ENCODE assay signal across 9 mouse cellular contexts in genomic region chr17:32207586-32208245, GRCm38 (mm10). TPM values are rescaled to one million over a fixed set of nuclear protein-coding genes. Genes with fewer than 3 reads are reported as not detected.
A peak's percentile ranks its signal among the peaks of the same experiment; 100 is the strongest.
DNase-seq lines count a peak whose midpoint lies in the region; ATAC-seq and TF ChIP-seq lines count a peak whose summit lies in the region.
"Had no signal": no experiment of that assay in that cellular context is flagged by ENCODE, and none has a peak within 500 bp of the region (broad histone marks: within the 10 kb centered on the region; RNA-seq: fewer than 3 reads in every experiment).

No protein-coding gene starts in this region.

- H3K9ac ChIP-seq in embryonic facial prominence, embryonic 14.5 days (ENCODE audit: low read depth, low read length), result 0 out of 2 replicates have a peak overlapping the region, but pooled peaks have one; percentile 4
- H3K9ac ChIP-seq in limb, embryonic 14.5 days (ENCODE audit: low read depth, low read length, severe bottlenecking), result no peak overlapping the region
- no peak overlapping the region for H3K9ac ChIP-seq in liver, embryonic 11.5 days (ENCODE audit: low read depth, low read length)
- H3K9ac ChIP-seq in forebrain, embryonic 13.5 days, result no peak overlapping the region

- intact Hi-C loops in heart, postnatal 10 days (cut with DNase I), result loop anchor here (2.0 to 5.0 kb wide), 3 partner anchors 45 to 170 kb away; partner anchors contain the start of genes Hsf2bp and Rrp1b

- H3K4me1 ChIP-seq in embryonic facial prominence, embryonic 14.5 days (ENCODE audit: control insufficient read depth, insufficient read depth, low read length), result peaks cover 21% of the 10 kb centered on the region
- peaks cover 9% of the 10 kb centered on the region for H3K4me1 ChIP-seq in limb, embryonic 14.5 days (ENCODE audit: control insufficient read depth, insufficient read depth, low read length)
- H3K4me1 ChIP-seq in liver, embryonic 11.5 days (replicated peaks; ENCODE audit: control insufficient read depth, insufficient read depth, low read length), result no peaks in the 10 kb centered on the region
- H3K4me1 ChIP-seq in forebrain, embryonic 13.5 days, result no peaks in the 10 kb centered on the region

- H3K4me3 ChIP-seq in embryonic facial prominence, embryonic 14.5 days (ENCODE audit: low read depth, low read length), result no peak overlapping the region
- no peak overlapping the region for H3K4me3 ChIP-seq in limb, embryonic 14.5 days (replicated peaks; ENCODE audit: low read length)
- H3K4me3 ChIP-seq in liver, embryonic 11.5 days (ENCODE audit: low read depth, low read length), result no peak overlapping the region
- H3K4me3 ChIP-seq in forebrain, embryonic 13.5 days, result no peak overlapping the region
- H3K4me3 ChIP-seq: myocyte had no signal

- peaks cover 93% of the 10 kb centered on the region for H3K36me3 ChIP-seq in embryonic facial prominence, embryonic 14.5 days (ENCODE audit: control insufficient read depth, insufficient read depth, low read length)
- peaks cover 87% of the 10 kb centered on the region for H3K36me3 ChIP-seq in limb, embryonic 14.5 days (ENCODE audit: control insufficient read depth, insufficient read depth, low read length)
- peaks cover 49% of the 10 kb centered on the region for H3K36me3 ChIP-seq in liver, embryonic 11.5 days (ENCODE audit: control insufficient read depth, insufficient read depth, low read length)
- H3K36me3 ChIP-seq in forebrain, embryonic 13.5 days (ENCODE audit: poor library complexity, severe bottlenecking), result peaks cover 98% of the 10 kb centered on the region

- WGBS in embryonic facial prominence, embryonic 14.5 days, result 35% methylated on average over 5 of the region's 5 CpGs
- WGBS in limb, embryonic 14.5 days, result 50% methylated on average over 5 of the region's 5 CpGs
- 84% methylated on average over 5 of the region's 5 CpGs for WGBS in liver, embryonic 11.5 days
- 88% methylated on average over 5 of the region's 5 CpGs for WGBS in forebrain, embryonic 13.5 days

- ATAC-seq in embryonic facial prominence, embryonic 14.5 days (ENCODE audit: low read depth), result peak; percentile 28; the same call in 1 of the 2 replicates
- peak; percentile 30; the same call in 1 of the 2 replicates for ATAC-seq in limb, embryonic 14.5 days (ENCODE audit: low FRiP score, low read depth)
- no peak for ATAC-seq in liver, embryonic 11.5 days (replicated peaks; ENCODE audit: low FRiP score)
- ATAC-seq in forebrain, embryonic 13.5 days, result no peak
- ATAC-seq in cerebellum, adult (ENCODE audit: insufficient number of reproducible peaks, low FRiP score, low TSS enrichment), result no peak

- H3K27me3 ChIP-seq in embryonic facial prominence, embryonic 14.5 days (replicated peaks; ENCODE audit: control insufficient read depth, insufficient read depth, low read length), result no peaks in the 10 kb centered on the region
- H3K27me3 ChIP-seq in limb, embryonic 14.5 days (ENCODE audit: control insufficient read depth, insufficient read depth, low read length), result no peaks in the 10 kb centered on the region
- H3K27me3 ChIP-seq in liver, embryonic 11.5 days (replicated peaks; ENCODE audit: control insufficient read depth, insufficient read depth, low read length), result no peaks in the 10 kb centered on the region
- H3K27me3 ChIP-seq in forebrain, embryonic 13.5 days, result no peaks in the 10 kb centered on the region

- no peak overlapping the region for H3K4me2 ChIP-seq in embryonic facial prominence, embryonic 14.5 days (ENCODE audit: low read depth, low read length)
- no peak overlapping the region for H3K4me2 ChIP-seq in limb, embryonic 14.5 days (replicated peaks; ENCODE audit: low read depth, low read length, severe bottlenecking)
- no peak overlapping the region for H3K4me2 ChIP-seq in liver, embryonic 11.5 days
- H3K4me2 ChIP-seq in forebrain, embryonic 13.5 days, result no peak overlapping the region

- peak overlapping the region; percentile 56 for H3K27ac ChIP-seq in embryonic facial prominence, embryonic 14.5 days (replicated peaks; ENCODE audit: low read depth, low read length)
- 0 out of 2 replicates have a peak overlapping the region, but pooled peaks have one; percentile 1 for H3K27ac ChIP-seq in limb, embryonic 14.5 days (replicated peaks; ENCODE audit: low read depth, low read length)
- no peak overlapping the region for H3K27ac ChIP-seq in liver, embryonic 11.5 days (ENCODE audit: low read depth, low read length)
- no peak overlapping the region for H3K27ac ChIP-seq in forebrain, embryonic 13.5 days

- no peak for TF ChIP-seq POLR2A in limb, embryonic 14.5 days (IDR thresholded peaks at IDR 0.05; ENCODE audit: borderline replicate concordance, extremely low read depth, insufficient read depth, insufficient read length)

- H3K9me3 ChIP-seq in embryonic facial prominence, embryonic 14.5 days (ENCODE audit: control insufficient read depth, low read length), result no peaks in the 10 kb centered on the region
- no peaks in the 10 kb centered on the region for H3K9me3 ChIP-seq in limb, embryonic 14.5 days (ENCODE audit: control insufficient read depth, low read length)
- no peaks in the 10 kb centered on the region for H3K9me3 ChIP-seq in liver, embryonic 11.5 days (ENCODE audit: control insufficient read depth, low read length)
- no peaks in the 10 kb centered on the region for H3K9me3 ChIP-seq in forebrain, embryonic 13.5 days (replicated peaks)

- peak; percentile 47 for DNase-seq in R1 (ENCODE audit: low read depth, low spot score)
- DNase-seq in embryonic facial prominence, embryonic 14.5 days (ENCODE audit: low spot score), result peak; percentile 62
- peak; percentile 78 to 79 for DNase-seq in heart, postnatal 10 days
- peak; percentile 31 for DNase-seq in limb, embryonic 14.5 days (ENCODE audit: low spot score)
- no peak for DNase-seq in liver, embryonic 11.5 days (ENCODE audit: low spot score)

RNA-seq across cellular contexts. Expression of gene Ephx3, which starts 18.4 kb away (rescaled TPM):
- 1.9 and 2.6 TPM in 2 replicates for polyA plus RNA-seq in embryonic facial prominence, embryonic 14.5 days (2014; fragmentation: Nextera tagmentation; extraction: Ambion mirVana)
- under 1 TPM; 0.53 to 0.77 TPM for total RNA-seq in heart, postnatal 10 days (2021)
- polyA plus RNA-seq in limb, embryonic 14.5 days (2012; rRNA removed), result 1.6 and 1.9 TPM in 2 replicates
- 3.3 and 5.5 TPM in 2 replicates for polyA plus RNA-seq in limb, embryonic 14.5 days (2014; fragmentation: Nextera tagmentation; extraction: Ambion mirVana)
- polyA plus RNA-seq in liver, embryonic 11.5 days (2014; fragmentation: Nextera tagmentation; extraction: Ambion mirVana), result 0.14 TPM in 1 of 2 replicates, not detected in the other
- polyA plus RNA-seq in forebrain, embryonic 13.5 days (2015; fragmentation: Nextera tagmentation; extraction: Ambion mirVana), result 0.08 and 0.10 TPM in 2 replicates
- total RNA-seq: hematopoietic stem cell, adult 5-6 weeks had no signal

RNA-seq across cellular contexts. Expression of gene Notch3, which starts 41.1 kb away (rescaled TPM):
- 17.6 and 18.7 TPM in 2 replicates for polyA plus RNA-seq in embryonic facial prominence, embryonic 14.5 days (2014; fragmentation: Nextera tagmentation; extraction: Ambion mirVana)
- total RNA-seq in heart, postnatal 10 days (2021), result 10 to 100 TPM; 57.6 to 65.3 TPM
- 50.0 and 77.6 TPM in 2 replicates for polyA plus RNA-seq in limb, embryonic 14.5 days (2012; rRNA removed)
- polyA plus RNA-seq in limb, embryonic 14.5 days (2014; fragmentation: Nextera tagmentation; extraction: Ambion mirVana), result 17.7 and 19.4 TPM in 2 replicates
- polyA plus RNA-seq in liver, embryonic 11.5 days (2014; fragmentation: Nextera tagmentation; extraction: Ambion mirVana), result 5.1 and 5.4 TPM in 2 replicates
- polyA plus RNA-seq in forebrain, embryonic 13.5 days (2015; fragmentation: Nextera tagmentation; extraction: Ambion mirVana), result 7.7 and 9.7 TPM in 2 replicates

Comparison
In these comparisons a context has a peak if more than half of its experiments do, and no peak if none do; other contexts are left out.
1. ATAC-seq: peak in embryonic facial prominence, embryonic 14.5 days (single experiment) and limb, embryonic 14.5 days (single experiment); none in liver, embryonic 11.5 days (single experiment), forebrain, embryonic 13.5 days (single experiment) and cerebellum, adult (single experiment).
2. H3K27ac ChIP-seq: peak in embryonic facial prominence, embryonic 14.5 days (single experiment) and limb, embryonic 14.5 days (single experiment); none in liver, embryonic 11.5 days (single experiment) and forebrain, embryonic 13.5 days (single experiment).